Mouse (Mus musculus): ENCODE measurements around the gene Tbl2. TPM values are rescaled to one million over a fixed set of nuclear protein-coding genes. Genes with fewer than 3 reads are reported as not detected.

Gene Tbl2
- polyA plus RNA-seq (2012; rRNA removed) = 13.2 and 14.3 TPM in 2 replicates

DNA sequence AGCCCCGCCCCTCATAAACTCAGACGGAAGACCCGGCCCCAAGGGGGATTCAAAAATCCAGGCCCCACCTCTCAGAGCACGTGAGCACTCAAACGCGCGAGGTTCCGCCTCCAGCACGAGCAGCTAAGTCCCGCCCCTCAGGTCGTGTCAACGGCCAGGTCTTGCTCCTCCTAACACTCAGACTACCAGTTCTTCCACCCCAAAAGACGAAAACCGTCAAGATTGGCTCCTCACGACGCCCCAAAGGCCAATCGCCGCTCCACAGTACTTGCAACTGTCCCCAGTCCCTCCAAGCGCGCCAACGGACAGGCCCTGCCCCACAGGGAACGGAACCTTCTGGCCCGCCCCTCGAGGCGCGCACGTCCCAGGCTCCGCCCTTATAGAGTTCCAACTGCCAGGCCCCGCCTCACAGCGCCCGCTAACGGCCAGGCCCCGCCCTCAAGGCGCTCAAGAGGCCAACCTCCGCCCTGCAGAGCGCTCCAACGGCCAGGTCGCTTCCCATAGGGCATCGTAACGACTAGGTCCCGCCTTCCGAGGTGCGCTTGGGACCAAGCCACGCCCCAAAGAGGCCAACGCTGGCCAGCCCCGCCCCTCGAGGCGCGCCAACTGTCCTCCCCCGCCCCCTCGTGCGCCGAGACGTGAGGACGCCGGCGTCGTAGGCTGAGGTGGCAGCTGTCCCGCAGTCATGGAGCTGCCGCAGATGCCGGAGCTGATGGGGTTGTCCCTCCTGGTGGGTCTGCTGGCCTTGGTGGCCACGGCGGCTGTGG lies at the start of gene Tbl2:
Gene Tbl2 (plus strand): TSS at position 605 of the 767 bp plus-strand sequence.

DNA sequence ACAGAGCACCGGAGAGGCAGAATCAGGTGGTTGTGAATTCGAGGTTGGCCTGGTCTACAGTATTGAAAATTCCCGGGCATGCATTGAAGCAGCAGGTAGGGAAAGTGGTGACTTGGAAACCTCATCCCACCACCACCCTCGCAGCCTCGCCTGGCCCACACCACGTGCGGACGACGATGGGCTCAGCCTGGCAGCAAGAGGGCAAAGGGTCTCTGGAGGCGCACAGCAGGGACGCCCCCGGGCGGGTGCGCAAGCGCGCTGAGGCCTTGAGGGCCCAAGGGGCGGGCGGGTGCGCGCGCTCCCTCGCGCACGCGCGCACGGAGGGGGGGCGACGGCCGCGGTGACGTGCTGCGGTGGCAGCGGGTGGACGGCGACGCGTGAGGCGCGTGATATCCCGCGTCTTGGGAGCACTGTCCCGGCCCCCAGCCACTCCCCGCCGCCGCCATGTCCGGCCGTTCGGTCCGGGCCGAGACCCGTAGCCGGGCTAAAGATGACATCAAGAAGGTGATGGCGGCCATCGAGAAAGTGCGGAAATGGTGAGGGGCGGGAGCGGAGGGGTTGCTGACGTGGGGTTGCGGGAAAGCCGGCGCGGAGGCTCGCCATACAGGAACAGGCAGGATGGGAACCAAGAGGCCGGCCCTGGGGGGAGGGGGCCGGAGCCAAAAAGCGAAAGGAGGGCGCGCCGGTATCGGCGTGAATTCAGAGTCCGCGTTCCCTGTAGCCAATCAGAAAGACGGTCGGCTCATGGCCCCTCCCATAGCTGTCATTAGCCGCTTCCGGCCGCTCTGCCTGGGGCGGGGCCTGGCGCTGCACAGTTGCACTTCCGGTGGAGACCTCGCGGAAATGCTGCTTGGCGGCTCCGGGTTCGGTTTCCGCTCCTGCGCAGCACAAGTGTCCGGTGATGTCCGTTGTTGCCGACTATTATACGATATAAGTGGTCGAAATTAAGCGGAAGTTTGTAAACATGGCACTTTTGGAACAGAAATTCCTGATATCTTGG lies 18.9 kb downstream of the Tbl2 start, which contains the start of gene Bcl7b:
Gene Bcl7b (plus strand): TSS at position 221 of the 1,000 bp plus-strand sequence.

DNA sequence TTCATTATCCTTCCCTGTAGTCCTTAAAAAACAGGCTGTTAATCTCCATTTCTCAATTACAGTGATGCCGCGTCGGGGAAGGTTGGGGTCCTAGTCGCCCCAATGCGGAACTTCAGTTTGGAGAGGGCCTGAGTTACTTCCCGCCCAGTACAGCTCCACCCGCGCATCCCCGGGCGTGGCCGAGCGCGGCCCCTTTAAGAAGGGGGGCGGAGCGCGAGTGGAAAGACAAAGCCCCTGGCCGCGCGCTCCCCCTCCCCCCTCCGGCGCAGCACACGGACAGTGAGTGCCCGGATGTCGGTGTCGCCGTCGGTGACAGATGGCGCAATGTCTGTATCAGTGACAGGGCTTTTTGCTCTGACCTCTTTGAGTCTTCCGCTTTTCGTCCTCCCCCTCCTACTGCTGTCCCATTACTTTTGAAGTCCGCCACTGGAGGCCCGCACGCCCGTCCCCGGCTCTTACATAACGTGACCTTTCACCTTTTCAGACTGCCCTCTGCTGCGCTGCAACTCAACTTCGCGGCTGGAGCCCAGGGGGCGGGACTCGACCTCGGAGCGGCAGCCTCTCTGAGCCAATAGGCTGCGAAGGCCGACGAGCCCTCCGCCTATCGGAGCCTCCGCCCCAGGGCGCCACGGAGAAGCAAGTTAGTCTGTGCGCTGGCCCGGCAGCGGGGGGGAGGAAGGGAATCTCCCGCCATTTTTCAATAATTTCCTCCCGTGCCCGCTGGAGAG lies 37.3 kb downstream of the Tbl2 start, which contains the start of gene Baz1b:
Gene Baz1b (plus strand): TSS at position 644 of the 728 bp plus-strand sequence.

Other genes starting within 250 kb of the Tbl2 start
- not detected in 2 replicates for gene Tmem270, start 242.9 kb upstream of the Tbl2 start, polyA plus RNA-seq (2012; rRNA removed)
- 0.18 and 0.26 TPM in 2 replicates for gene Cldn13, start 234.1 kb upstream of the Tbl2 start, polyA plus RNA-seq (2012; rRNA removed)
- 8.2 and 8.5 TPM in 2 replicates for gene Mettl27, start 217.3 kb upstream of the Tbl2 start, polyA plus RNA-seq (2012; rRNA removed)
- gene Cldn4, start 202.7 kb upstream of the Tbl2 start, polyA plus RNA-seq (2012; rRNA removed) = 0.41 and 6.9 TPM in 2 replicates
- gene Cldn3, start 163.4 kb upstream of the Tbl2 start, polyA plus RNA-seq (2012; rRNA removed) = 3.4 and 6.5 TPM in 2 replicates
- gene Abhd11, start 140.5 kb upstream of the Tbl2 start, polyA plus RNA-seq (2012; rRNA removed) = 79.0 and 84.1 TPM in 2 replicates
- 112 and 136 TPM in 2 replicates for gene Stx1a, start 126.2 kb upstream of the Tbl2 start, polyA plus RNA-seq (2012; rRNA removed)
- 28.5 and 29.5 TPM in 2 replicates for gene Dnajc30, start 85.5 kb upstream of the Tbl2 start, polyA plus RNA-seq (2012; rRNA removed)
- 107 and 110 TPM in 2 replicates for gene Bud23, start 84.7 kb upstream of the Tbl2 start, polyA plus RNA-seq (2012; rRNA removed)
- gene Vps37d, start 71.4 kb upstream of the Tbl2 start, polyA plus RNA-seq (2012; rRNA removed) = 56.5 and 60.2 TPM in 2 replicates
- gene Mlxipl, start 59.8 kb upstream of the Tbl2 start, polyA plus RNA-seq (2012; rRNA removed) = 1.9 and 2.4 TPM in 2 replicates
- 23.7 and 26.0 TPM in 2 replicates for gene Bcl7b, start 18.6 kb downstream of the Tbl2 start, polyA plus RNA-seq (2012; rRNA removed)
- gene Baz1b, start 37.6 kb downstream of the Tbl2 start, polyA plus RNA-seq (2012; rRNA removed) = 71.9 and 76.5 TPM in 2 replicates
- 18.2 and 21.5 TPM in 2 replicates for gene Fzd9, start 101.6 kb downstream of the Tbl2 start, polyA plus RNA-seq (2012; rRNA removed)
- 0.14 and 0.24 TPM in 2 replicates for gene Fkbp6, start 200.4 kb downstream of the Tbl2 start, polyA plus RNA-seq (2012; rRNA removed)
- gene Trim50, start 203.6 kb downstream of the Tbl2 start, polyA plus RNA-seq (2012; rRNA removed) = 0.04 TPM in 1 of 2 replicates, not detected in the other
- gene Nsun5, start 220.3 kb downstream of the Tbl2 start, polyA plus RNA-seq (2012; rRNA removed) = 46.8 and 47.4 TPM in 2 replicates
- gene Pom121, start 244.9 kb downstream of the Tbl2 start, polyA plus RNA-seq (2012; rRNA removed) = 25.7 and 31.4 TPM in 2 replicates